Mouse (Mus musculus) left cerebral cortex, adult 9 months (tissue): ENCODE data around the gene Emc4.

ENCODE experiments used
- DNase-seq, 2 experiments: peaks; one replicate each; pipeline ENCODE4 v3.0.0; 2022; ENCODE audit warnings: low spot score in 2 of 2

Emc4 gene

DNA sequence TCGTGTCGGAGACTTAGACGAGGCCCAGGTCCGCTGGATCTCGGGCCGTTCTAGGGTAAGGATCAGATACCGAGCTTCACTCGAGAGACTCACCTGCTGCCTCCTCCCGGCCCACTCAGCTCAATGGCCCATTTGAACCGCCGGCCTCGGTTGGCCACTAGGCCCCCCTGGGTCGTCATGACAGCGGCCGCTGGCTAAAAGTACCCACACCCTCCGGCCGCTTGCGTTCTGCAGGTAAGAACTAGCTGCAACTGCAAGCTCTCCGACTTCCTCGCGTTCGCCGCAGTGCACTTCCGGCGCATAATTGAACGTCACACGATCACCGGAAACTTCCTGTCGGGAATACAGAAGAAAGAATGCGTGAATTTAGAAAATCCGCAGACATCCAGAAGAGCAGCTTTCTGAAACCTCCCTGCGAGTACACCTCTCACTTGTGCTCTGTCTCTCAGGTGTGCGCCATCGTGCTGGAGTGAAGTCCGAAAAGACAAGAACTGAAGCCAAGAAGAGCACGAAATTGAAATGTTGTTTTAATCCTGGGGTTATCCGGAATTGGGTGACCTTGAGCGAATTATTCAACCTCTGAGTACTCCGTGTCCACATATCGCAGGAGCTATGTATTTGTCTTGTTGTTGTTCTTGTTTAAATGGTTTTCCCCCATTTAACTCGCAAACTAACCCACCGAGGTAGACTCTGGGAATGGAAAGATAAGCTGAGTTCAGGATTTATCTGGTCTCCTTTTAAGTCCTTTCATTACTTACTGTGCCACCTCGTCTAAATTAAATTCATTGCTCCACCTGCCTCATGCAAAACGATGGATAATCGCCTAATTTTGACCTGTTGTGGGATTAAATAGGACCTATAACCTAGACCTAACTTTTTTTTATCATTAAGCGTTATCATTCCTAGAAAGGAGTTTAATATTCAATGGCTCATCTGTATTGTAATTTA, at the start of gene Emc4:
Gene Emc4 (minus strand): TSS at position 302 of the 948 bp plus-strand sequence.
- peak; percentile 69 to 92 for DNase-seq

DNA sequence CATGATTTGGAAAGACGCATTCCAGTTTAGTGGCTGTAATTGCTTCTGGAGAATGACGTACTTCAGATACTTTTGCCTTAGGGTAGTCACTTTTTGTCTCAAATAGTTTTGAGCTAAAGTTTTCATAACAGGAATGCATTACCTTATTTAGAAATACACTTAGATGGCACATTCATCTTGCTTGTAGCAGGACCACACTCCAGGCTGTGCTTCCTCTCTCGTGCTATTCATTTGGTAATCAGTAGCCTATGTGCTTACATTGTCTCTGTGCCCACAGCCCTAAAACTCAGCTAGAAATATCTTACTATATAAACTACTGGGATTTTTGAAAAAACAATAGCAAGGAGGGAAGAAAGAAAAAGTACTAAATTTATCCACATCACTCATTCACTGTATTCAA, 39.2 kb upstream of the Emc4 start:
- DNase-seq, result no peak

DNA sequence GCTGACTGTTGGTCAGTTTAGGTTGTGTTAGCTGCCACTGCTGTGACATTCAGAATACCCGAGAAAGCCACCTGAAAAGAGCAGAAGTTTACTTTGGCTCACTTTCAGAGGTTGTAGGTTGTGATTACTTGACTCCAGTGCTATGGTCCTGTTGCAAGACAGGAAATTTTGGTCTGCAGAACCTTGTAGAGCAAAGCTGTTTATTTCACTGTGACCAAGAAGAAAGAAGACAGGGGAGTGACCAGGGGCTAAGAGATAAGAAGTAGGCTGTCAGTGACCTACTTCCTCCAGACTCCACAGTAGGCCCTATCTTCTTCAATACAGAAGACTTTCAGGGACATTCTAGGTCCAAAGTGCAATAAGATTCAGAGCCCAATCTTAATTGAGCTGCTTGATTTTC, 28.8 kb upstream of the Emc4 start:
- no peak for DNase-seq

DNA sequence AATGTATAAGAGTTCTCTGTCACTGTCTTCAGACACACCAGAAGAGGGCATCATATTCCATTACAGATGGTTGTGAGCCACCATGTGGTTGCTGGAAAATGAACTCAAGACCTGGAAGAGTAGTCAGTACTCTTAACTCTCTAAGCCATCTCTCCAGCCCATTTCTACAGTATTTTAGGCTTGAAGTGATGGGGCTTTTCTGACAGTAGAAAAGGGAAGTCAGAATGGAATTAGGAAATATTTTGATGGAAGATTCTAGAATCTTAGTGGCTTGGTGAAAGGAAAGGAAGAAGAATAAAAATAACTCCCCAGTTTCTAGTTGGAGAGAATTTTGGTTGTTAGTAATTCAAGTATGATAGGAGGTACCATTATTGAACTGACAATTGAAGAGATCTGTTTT, 26.1 kb upstream of the Emc4 start:
- no peak for DNase-seq

DNA sequence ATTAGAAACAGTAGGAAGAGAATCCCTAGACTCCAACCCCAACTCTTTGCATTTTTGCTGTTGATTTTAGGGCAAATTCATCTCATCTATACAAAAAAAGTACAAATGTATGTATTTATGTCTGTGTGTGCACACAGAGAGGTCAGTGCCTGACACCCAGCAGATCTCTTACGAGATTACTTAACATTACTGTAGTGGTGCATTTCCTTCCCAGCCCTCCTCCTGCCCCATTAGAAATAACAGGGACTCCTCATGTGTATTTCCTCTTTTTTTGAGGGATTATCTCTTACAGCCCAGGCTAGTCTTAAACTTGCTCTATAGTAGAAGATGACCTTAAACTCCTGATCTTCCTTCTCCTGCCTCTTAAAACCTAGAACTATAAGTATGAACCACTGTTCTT, 24.9 kb upstream of the Emc4 start:
- no peak for DNase-seq

DNA sequence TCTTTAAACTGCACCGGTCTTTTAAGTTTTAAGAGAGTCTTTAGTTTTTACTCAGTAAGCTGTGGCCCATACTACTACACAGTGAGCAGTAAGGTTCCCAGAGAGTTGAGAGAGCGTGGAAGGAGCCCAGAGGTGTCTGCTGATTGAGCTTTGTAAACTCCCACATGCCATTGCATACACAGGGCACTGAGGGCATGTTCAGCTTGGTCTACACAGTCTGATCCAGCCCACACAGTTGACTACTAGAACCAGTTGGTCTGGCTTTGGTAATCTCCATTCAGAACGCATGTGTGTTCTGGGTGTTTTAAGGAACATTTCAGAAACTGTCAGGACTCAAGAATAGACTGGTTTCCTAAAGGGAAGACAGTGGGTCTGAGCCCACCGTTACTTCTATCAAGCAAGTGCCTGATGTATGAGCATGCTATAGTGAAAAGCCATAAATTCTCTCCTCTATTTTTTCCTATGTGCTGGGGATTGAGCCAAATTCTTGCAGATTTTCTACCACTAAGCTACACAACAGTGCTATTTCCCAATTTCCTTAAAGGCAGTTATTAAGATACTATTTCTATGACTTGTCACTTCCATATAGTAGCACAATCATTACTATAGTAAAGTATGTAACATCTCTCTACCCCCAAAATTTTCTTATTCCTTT, 23.6 kb upstream of the Emc4 start:
- no peak for DNase-seq

DNA sequence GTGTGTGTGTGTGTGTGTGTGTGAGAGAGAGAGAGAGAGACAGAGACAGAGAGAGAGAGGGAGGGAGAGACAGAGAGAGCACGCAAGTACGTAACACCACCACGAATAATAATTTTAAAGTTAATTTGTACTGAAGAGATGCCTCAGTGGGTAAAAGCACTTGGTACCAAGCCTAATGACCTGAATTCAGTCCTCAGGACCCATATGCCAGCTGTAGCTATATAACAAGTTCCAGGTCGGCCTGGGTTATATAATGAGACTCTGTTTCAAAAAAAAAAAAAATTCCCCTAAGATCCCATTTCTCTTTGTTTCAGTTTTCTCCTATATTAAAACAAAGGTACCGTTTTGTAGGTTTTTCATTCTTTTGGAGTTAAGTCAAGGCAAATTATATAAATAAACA, 23.0 kb upstream of the Emc4 start:
- DNase-seq, result no peak

DNA sequence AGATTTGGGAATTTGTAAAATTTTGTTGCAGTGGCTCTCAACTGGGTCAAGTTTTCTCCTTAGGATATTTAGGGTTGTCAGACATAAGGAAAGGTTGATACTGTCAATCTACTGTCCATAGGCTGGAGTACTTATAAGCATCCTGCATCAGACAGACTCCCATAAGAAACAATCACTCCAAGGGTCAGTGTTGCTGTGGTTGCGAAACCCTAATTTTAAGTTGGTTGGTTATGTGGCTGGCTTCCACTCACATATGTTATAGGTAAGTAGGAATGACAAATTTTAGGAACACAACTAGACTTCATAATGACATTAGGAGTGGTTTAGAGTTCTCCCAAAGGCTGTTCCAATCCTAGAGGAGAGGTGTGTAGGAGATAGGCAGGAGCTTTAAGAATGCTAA, 13.4 kb upstream of the Emc4 start:
- no peak for DNase-seq

DNA sequence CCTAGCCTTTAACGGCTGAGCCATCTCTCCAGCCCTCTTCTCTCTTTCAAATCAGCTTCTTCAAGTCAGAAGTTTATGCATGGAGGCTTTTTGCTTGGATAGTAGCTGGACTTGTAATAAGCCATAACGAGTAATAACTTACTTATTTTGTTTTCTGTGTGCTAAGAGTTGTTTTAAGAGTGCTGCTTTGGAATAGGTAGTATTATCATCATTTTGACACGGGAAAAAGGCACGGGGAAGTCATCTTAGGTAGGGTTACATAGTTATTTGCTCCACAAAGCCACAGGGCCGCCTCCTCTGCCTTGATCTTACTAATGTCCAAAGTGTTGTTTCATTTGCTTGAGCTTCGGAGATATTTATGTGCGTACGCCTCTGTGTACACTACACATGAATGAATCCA, 12.3 kb upstream of the Emc4 start:
- no peak for DNase-seq

DNA sequence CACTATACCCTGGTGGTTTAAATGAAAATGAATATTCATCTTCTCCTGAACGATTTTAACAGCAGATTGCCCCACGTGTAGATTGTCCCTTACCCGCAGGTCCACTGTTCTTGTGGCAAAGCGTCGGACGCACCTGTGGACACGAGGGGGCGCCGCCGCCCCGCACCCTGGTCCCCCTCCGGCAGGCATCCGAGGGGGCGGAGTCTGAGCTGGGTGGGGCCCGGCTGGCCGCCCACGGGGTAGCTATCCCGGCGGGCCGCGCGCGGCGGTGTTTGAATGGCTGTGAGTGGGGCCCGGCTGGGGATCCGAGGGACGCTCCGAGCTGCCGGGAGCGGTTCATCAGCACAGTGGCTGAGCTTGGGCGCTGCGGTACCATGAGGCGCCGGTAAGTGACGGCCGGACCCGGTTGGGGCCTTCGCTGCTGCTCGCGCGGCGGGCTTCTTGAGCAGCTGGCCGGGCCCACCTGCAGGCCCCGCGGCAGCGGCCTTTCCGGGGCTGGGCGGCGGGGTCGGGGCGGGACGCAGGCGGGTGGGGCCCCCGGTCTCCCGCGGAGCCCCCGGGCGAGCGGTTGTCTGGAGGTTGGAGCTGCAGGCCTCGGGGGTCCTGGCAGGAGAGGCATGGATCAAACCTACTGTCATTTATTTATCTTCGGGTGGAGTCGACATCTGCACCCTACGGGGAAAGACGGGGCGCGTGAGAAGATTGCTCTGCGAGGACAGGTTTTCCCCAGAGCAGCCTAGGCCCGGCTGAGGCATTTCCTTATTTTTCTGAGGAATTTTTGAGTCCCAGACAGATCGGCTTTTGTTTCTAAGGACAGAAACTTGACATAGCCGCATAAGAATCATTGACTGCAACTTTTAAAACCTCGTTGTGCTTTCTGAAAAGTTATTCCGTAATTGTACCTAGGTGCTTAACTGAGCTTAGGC, 11.4 kb upstream of the Emc4 start, which contains the start of gene Katnbl1:
Gene Katnbl1 (plus strand): TSS at position 239 of the 926 bp plus-strand sequence.
- DNase-seq, result peak; percentile 65 to 86

DNA sequence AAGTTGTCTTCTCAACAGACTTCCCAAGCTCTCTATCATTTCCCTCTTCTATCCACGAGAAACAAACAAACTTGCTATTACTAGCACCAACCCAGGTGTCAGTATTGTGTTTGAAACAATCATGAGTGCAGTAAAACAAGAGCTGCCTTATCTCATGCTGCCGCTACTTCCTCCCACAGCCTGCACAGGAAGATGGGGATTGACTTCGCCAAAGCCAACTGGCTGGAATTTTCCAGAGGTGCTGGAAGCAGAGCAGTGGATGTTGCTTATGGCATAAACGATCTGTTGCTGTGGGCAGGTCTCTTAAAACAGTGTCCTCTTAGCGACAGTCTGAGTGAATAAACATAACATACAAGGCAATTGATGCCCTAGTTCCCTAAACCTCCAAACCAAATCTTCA, 6.8 kb upstream of the Emc4 start:
- DNase-seq, result no peak

DNA sequence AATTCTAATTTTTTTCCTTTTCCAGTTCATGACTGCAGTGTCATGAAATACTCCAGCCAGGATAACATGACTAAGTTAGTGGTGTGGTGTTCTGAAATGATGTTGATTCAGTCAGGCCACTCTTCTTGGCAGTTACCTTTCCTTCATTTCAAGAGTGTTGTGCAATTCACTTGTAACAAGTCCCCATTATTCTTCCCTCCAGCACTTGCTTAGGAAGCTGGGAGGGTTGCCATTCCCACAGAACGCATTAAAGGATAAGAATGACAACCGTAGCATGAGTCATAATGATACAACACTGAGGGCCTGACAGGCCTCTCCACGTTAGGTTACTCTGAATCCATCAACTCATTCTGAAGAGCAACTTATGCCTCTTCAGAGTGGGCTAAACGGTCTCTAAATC, 5.3 kb upstream of the Emc4 start:
- no peak for DNase-seq

DNA sequence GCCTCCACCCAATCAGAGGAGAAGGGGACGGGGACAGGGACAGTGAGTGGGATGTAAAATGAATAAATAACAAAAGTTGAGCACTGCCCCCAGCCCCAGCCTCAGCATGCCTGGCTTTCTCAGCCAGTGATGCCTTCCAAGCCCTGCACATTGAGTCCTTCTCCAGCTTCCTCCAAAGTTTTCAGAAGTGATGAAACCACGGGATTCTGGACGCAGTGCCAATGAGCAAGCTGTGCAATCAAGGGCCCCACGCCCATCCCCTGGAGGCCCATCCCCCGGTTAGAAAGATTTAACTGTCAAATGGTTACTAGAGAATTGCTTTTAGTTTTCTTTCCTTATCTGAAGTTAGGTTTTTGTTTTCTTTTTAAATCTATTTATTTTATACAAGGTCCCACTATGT, 2.1 kb upstream of the Emc4 start:
- DNase-seq, result no peak

DNA sequence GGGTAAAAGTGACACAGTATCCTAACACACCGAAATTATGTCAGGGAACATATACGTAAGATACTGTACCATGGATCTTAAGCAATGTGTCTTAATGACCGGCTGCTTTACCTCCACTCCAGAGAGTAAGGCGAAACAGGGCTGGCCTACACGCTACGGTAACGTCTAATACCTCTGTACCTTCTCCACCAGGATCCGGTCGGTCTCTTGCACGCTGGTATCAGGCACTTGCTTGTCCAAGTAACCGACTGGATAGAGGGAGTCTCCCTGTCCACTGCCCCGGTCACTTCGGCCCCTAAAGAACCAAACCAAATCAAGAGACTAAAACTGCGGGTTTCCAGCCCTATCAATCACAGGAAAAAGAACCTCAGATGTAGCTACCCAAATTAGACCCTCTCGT, 605 bp downstream of the Emc4 start:
- DNase-seq, result no peak

DNA sequence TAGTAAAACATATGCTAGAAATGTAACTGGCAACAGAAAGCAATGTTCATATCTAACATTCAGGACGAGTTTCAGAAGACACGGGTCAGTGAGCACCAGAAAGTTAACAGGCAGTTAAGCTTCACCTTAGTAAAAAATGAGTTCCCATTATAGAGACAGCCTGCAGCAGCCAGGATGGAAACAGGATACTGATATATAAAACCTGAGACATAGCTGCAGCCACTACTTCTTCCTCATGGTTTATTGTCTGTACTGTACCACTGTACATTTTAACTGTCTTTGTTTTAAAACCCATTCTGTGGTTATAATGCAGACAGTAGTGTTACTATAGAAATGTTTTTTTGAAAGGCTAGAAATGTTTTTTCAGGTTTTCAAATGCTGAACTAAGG, 7.1 kb downstream of the Emc4 start:
- no peak for DNase-seq

DNA sequence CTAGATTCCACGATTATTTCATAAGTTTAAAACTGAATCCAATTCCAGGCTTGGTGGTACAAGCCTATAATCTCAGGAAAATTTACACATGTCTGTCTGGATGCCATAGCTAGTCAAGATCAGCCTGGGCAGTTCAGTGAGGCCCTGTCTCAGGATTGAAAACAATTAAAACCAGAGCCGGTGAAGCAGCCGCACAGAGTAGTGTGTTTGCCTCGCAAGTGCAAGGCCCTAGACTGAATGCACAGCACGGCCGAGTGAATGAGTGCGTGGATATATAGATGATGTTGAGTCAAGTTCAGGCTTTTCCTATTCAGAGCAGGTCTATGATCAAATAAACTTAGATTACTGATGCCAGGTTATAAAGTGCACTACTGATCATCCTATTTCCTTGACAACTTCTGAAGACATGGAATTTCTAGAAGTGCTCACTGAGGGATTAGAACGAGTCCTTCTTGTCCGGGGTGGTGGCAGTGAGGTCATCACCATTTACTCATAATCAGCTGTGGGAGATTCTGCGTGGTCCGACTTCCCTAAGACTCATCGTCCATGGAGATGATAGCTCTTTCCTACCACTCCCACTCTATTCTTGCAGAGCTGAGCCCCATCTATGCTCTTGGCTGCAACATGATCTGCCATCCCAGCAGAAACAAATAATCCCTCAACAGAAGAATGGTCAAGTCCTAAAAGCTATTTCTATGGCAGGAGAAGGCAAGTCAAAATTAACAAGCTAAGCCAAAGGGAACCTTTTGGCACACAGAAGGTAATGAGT, 7.6 kb downstream of the Emc4 start:
- DNase-seq, result no peak

DNA sequence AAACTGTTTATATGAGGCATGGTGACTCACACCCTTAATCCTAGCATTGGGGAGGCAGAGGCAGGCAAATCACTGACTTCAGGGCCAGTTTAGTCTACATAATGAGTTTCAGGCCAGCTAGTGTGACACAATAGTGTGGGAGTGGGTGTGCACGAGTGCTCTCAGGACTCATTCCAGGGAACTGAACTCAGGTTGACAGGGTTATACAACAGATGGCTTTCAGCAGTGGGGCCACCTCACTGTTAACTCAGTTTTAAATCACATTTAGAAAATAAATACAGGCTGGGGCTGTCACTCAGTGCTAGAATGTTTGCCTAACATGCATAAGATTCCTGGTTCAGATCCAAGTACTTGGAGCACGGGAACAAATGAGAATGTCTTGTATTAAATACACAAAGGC, 8.2 kb downstream of the Emc4 start:
- DNase-seq, result no peak

DNA sequence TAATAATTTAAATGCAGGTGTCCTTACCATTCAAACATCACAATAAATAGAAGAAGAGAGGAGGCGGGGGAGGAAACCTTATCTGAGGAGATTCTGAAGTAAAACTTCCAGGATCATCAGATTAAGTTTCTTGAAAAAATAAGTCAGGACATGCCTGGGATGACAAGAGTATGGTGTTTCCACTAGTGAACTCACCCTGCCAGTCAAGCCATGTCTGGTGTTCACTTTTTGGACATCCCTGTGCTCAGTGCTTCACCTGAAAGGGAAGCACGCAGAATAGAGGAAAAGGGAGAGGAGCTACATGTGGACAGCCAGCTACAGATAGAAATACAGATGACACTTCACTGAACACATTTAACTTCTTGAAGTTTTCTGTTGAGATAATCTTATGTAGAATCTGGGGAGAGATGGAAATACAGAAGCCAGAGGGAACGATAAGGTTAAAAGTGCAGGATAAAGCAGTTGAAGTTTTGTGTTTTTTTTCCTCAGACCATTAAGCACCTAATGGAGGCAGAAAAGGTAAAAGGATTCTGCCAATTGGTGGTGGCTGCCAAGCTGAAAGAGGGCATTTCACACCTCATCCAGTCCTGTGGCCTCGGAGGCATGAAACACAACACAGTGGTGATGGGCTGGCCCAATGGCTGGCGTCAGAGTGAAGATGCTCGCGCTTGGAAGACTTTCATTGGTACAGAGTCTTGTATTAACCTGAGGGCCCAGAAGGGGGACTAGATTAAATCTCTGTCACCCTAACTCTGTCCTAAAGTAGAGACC, 14.0 kb downstream of the Emc4 start:
- no peak for DNase-seq

DNA sequence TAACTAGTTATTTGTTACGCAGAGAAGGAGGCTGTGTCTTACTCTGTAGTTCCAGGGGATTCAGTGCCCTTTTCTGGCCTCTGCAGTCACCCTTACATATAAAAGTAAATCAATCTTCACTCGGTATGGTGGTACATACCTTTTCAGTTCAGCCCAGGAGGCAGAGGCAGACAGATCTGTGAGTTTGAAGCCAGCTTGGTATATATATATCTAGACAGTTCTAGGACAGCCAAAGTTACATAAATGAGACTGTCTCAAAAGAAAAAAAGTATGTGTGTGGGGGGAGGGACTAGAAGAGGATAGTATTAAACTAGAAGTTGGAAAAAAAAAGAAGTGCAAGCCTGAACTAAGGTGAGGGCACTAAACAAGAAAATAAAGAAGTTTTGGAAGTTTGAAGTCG, 19.6 kb downstream of the Emc4 start:
- DNase-seq, result no peak

DNA sequence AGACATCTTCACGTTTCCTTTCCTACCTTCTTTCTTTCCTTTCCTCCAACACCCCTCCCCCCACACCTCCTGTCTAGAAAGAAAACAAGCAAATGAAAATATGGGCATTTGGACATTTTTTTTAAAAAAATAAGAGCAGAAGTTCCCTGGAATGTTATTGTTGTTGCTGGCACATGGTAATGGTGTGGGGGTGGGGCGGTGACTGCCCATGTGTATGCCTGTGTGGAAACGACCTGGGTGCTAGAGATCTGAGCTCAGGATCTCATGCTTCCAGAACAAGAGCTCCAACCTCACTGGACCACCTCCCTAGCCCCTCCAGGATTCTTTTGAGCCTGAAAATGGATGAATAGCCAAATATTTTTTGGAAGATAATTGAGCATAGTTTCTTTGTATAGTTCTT, 26.7 kb downstream of the Emc4 start:
- DNase-seq, result no peak

DNA sequence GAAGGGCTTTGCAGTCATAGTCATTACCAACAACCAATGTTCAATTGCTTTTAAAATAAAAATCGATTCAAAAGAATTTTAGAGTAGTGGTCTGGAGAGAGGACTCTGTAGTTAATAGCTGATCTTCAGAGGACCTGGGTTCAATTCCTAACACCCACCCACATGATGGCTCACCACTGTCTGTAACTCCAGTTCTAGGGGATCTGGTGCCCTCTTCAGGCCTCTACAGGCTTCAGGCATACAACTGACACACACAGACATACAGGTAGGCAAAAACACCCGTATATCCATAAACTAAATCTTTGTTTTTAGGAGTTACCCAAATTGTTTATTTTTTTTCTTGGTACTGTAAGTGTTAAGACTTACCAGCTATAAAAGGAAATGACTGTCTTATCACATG, 28.1 kb downstream of the Emc4 start:
- no peak for DNase-seq
